Mouse (Mus musculus) limb, embryonic 14.5 days (tissue): Measurements from ENCODE around the gene Mycbp. TPM values are rescaled to one million over a fixed set of nuclear protein-coding genes. Genes with fewer than 3 reads are reported as not detected.

Experiments used
- ATAC-seq: fragments of 200-750 bp; cut with Nextera tagmentation; 2 replicates; pipeline ENCODE4 v1.8.0; 2017; ENCODE audit warnings: low read depth, moderate number of reproducible peaks, moderate TSS enrichment; ENCODE audit not compliant: low FRiP score
- DNase-seq: peaks from one replicate; pipeline ENCODE4 v3.0.0-alpha.2; 2015; ENCODE audit warnings: low spot score
- H3K27ac ChIP-seq: fragments of 300-500 bp; sonication (generic); replicated peaks from 2 replicates; pipeline ENCODE4 v1.5.1; 2014; ENCODE audit warnings: low read depth, mild to moderate bottlenecking, low read length, moderate library complexity, mixed read lengths
- H3K27me3 ChIP-seq: fragments of 300-500 bp; sonication (generic); 2 replicates; pipeline ENCODE4 v1.6.1; 2014; ENCODE audit warnings: low read length, mixed read lengths; ENCODE audit not compliant: control insufficient read depth, insufficient read depth
- H3K36me3 ChIP-seq: fragments of 300-500 bp; sonication (generic); 2 replicates; pipeline ENCODE4 v1.6.1; 2014; ENCODE audit warnings: mild to moderate bottlenecking, low read length, moderate library complexity, mixed read lengths; ENCODE audit not compliant: control insufficient read depth, insufficient read depth
- H3K4me1 ChIP-seq: fragments of 300-500 bp; sonication (generic); 2 replicates; pipeline ENCODE4 v1.6.1; 2014; ENCODE audit warnings: antibody characterized with exemption, low read length, mixed read lengths; ENCODE audit not compliant: control insufficient read depth, insufficient read depth
- H3K4me2 ChIP-seq: fragments of 300-500 bp; sonication (generic); replicated peaks from 2 replicates; pipeline ENCODE4 v1.6.1; 2014; ENCODE audit warnings: low read depth, mild to moderate bottlenecking, low read length, moderate library complexity; ENCODE audit not compliant: severe bottlenecking
- H3K4me3 ChIP-seq: fragments of 300-500 bp; sonication (generic); replicated peaks from 2 replicates; pipeline ENCODE4 v1.5.1; 2014; ENCODE audit warnings: low read length
- H3K9ac ChIP-seq: fragments of 300-500 bp; sonication (generic); 2 replicates; pipeline ENCODE4 v1.6.1; 2014; ENCODE audit warnings: mild to moderate bottlenecking, low read depth, low read length, moderate library complexity; ENCODE audit not compliant: severe bottlenecking
- H3K9me3 ChIP-seq: fragments of 300-500 bp; sonication (generic); 2 replicates; pipeline ENCODE4 v1.6.1; 2016; ENCODE audit warnings: low read length; ENCODE audit not compliant: control insufficient read depth
- POLR2A ChIP-seq: fragments of 200-500 bp; IDR thresholded peaks from 2 replicates; pipeline ENCODE4 v1.8.0; 2012; ENCODE audit warnings: inconsistent platforms, mild to moderate bottlenecking, moderate library complexity, borderline replicate concordance; ENCODE audit not compliant: insufficient read depth, insufficient read length; ENCODE audit errors: extremely low read depth
- WGBS: fragments of 180-500 bp; shearing (Covaris S2); extraction: QIAGEN DNeasy Blood & Tissue Kit; methylation state at CpG from one replicate; pipeline ENCODE4 v1.1.7; 2014; 5-methylcytosine and 5-hydroxymethylcytosine counted together
- polyA plus RNA-seq, 2 experiments: library from polyadenylated mRNA; depleted of rRNA in 1 of 2; stranded (reverse) in 1 of 2; unstranded in 1 of 2; fragments of >200 nt; fragmentation: Nextera tagmentation in 1 of 2; extraction: Ambion mirVana in 1 of 2; gene quantifications; 2 replicates each; pipeline versions ENCODE4 v1.2.1 to v1.2.3; 2012 to 2014

Mycbp gene
- polyA plus RNA-seq, 2 experiments, result 30.7 to 65.2 TPM

DNA sequence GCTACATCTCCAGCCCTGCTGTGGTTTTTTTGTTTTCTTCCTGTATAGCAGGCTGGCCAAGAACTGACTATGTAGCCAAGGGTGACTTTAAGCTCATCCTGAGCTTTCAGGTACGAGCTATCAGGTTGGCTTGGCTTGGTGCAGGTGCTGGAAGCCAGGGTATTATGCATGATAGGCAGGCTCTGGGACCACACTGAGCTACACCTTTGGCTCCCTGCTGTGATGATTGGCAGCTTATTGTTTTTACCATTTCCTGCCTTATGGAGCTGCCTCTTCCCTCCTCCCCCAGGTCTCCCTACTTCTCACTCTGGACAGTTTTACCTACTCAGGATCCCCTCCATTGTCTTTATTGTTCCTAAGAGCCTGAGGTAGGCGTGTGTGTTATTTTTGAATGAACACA lies 14.2 kb downstream of the Mycbp start:
- ATAC-seq, result no peak
- Histone ChIP-seq H3K4me3 (peak overlapping the region; percentile 98; the same call in 1 of the 2 replicates), H3K27ac (no peak overlapping the region), H3K9me3 (no peaks in the 10 kb centered on the region), H3K9ac (peak overlapping the region; percentile 92; the same call in 1 of the 2 replicates), H3K36me3 (peaks cover 29% of the 10 kb centered on the region), H3K27me3 (no peaks in the 10 kb centered on the region), H3K4me2 (peak overlapping the region; percentile 80), H3K4me1 (peaks cover 13% of the 10 kb centered on the region)
- no peak for DNase-seq
- TF ChIP-seq POLR2A, result no peak
- 83% methylated on average over 2 of the region's 2 CpGs for WGBS

DNA sequence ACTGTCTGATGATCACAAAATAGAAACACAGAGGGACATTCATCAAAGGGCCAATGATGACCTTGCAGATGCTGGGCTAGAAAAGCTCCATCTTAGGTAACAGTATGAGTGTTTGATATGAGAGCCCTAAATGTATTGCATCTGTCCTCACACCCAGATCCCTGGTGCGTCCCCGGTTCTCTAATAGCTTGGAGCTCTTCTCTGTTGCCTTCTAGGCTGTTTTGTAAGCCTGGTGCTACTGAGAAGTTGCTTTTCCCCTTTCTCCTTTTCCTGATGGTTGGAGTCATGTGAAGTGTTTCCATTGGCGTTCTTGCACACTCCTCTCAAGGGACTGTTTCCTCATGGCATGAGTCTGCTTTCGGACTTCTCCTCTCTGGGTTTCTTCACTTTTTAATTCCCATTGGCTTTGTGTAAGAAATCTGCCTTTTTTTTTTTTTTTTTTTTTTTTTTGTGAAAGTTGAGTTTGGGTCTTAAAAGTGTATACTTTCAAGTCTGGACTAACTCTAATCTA lies 16.5 kb downstream of the Mycbp start:
- no peak for ATAC-seq
- Histone ChIP-seq H3K36me3 (peaks cover 44% of the 10 kb centered on the region), H3K4me3 (no peak overlapping the region)

DNA sequence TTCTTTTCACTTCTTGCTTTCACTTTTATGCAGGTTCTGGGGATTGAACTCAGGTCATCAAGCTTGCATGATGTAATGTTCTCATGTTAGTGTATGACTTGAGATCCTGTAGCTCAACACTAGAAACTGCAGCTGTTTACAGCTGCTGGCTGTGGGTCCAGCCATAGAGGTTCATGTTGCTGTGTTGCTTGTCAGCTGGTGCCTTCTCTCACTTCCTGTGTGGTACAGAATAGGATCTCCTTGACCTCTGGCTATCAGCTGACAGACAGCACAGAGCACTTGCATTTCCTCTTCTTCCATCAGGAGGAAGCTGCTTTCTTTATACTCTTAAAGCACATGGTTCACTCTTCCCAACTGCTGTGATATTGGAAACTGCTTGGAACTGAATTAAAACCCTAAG lies 23.3 kb downstream of the Mycbp start:
- DNase-seq, result no peak
- ATAC-seq, result no peak
- H3K4me1 ChIP-seq, result no peaks in the 10 kb centered on the region
- no peaks in the 10 kb centered on the region for H3K27me3 ChIP-seq
- no peak overlapping the region for H3K4me2 ChIP-seq
- no peak overlapping the region for H3K27ac ChIP-seq
- H3K36me3 ChIP-seq, result peaks cover 80% of the 10 kb centered on the region
- H3K4me3 ChIP-seq, result no peak overlapping the region
- no peak for TF ChIP-seq POLR2A
- no peaks in the 10 kb centered on the region for H3K9me3 ChIP-seq
- H3K9ac ChIP-seq, result no peak overlapping the region

More for the DNA sequence above, 16.5 kb downstream of the Mycbp start:
- no peaks in the 10 kb centered on the region for H3K9me3 ChIP-seq
- DNase-seq, result no peak
- TF ChIP-seq POLR2A, result no peak
- H3K27ac ChIP-seq, result no peak overlapping the region
- no peaks in the 10 kb centered on the region for H3K27me3 ChIP-seq
- H3K9ac ChIP-seq, result no peak overlapping the region
- H3K4me1 ChIP-seq, result peaks cover 11% of the 10 kb centered on the region
- 91% methylated on average over 4 of the region's 4 CpGs for WGBS
- H3K4me2 ChIP-seq, result no peak overlapping the region

DNA sequence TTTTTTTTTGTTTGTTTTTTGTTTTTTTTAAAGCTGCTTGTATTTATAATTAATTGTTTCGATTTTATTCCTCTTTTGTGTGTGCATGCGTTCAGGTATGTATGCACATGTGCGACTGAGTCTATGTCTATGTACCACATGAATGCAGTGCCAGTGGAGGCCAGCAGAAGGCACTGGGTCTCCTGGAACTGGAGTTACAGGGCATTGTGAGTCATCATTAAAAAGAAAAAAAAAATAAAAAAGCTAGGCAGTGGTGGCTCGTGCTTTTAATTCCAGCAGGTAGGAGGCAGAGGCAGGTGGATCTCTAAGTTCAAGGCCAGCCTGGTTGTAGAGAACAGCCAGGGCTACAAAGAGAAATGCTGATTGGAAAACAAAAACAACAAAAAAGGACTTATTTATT lies 25.4 kb downstream of the Mycbp start:
- H3K27me3 ChIP-seq, result no peaks in the 10 kb centered on the region
- H3K4me1 ChIP-seq, result no peaks in the 10 kb centered on the region
- no peak overlapping the region for H3K9ac ChIP-seq
- no peaks in the 10 kb centered on the region for H3K9me3 ChIP-seq
- WGBS, result 93% methylated on average over 4 of the region's 4 CpGs
- no peak overlapping the region for H3K4me2 ChIP-seq
- H3K27ac ChIP-seq, result no peak overlapping the region
- peaks cover 83% of the 10 kb centered on the region for H3K36me3 ChIP-seq
- DNase-seq, result no peak
- TF ChIP-seq POLR2A, result no peak
- no peak overlapping the region for H3K4me3 ChIP-seq
- no peak for ATAC-seq

DNA sequence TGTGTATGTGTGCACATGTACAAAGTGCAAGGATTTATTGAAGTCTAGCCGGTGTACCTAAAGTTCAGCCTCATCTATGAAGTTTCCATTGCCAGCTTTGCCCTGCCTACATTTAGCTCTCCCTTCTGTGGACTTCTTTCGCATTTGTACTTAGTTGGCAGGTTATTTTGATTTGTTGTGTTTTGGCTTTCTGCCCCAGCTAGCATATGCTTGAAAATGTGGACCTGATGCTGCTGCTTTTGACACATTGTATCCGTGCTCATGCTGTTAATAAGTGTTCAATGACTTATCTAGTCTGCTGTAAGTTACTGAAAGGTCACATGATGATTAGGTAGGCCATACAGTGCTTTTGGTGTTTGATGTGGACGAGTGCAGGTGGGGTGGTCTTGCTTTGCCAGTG lies 29.7 kb downstream of the Mycbp start:
- Histone ChIP-seq H3K9ac (no peak overlapping the region), H3K4me2 (no peak overlapping the region), H3K4me1 (no peaks in the 10 kb centered on the region), H3K9me3 (no peaks in the 10 kb centered on the region), H3K27me3 (no peaks in the 10 kb centered on the region), H3K27ac (no peak overlapping the region), H3K4me3 (no peak overlapping the region), H3K36me3 (peaks cover 72% of the 10 kb centered on the region)
- 92% methylated on average over 4 of the region's 4 CpGs for WGBS
- ATAC-seq, result no peak
- no peak for DNase-seq
- TF ChIP-seq POLR2A, result no peak

DNA sequence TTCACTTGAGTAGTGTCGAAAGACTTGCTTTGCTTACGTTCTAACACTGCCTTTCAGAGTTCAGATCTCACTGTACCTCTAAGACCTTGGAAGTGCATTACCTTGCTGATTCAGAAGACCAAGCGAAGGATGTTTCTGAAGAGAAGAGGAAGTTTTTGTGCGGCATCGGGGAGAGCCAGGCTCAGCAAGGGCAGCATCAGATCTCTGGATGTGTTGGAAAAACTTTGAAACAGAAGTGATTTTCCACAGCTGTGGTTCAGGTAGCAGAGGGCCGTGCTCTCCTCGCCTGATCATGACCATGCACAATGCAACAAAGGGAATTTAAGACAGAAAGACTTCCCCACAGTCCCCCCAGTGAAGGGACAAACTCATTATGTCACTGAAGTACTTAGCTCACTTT lies 31.4 kb downstream of the Mycbp start:
- H3K27me3 ChIP-seq, result no peaks in the 10 kb centered on the region
- WGBS, result 95% methylated on average over 7 of the region's 7 CpGs
- no peaks in the 10 kb centered on the region for H3K9me3 ChIP-seq
- H3K27ac ChIP-seq, result no peak overlapping the region
- H3K4me2 ChIP-seq, result no peak overlapping the region
- no peak overlapping the region for H3K9ac ChIP-seq
- ATAC-seq (no peak), DNase-seq (no peak)
- TF ChIP-seq POLR2A, result no peak
- H3K4me1 ChIP-seq, result no peaks in the 10 kb centered on the region
- peaks cover 57% of the 10 kb centered on the region for H3K36me3 ChIP-seq
- no peak overlapping the region for H3K4me3 ChIP-seq
